Mouse (Mus musculus) heart, adult 2 months (tissue): Measurements from ENCODE around the gene Calm3. TPM values are rescaled to one million over a fixed set of nuclear protein-coding genes. Genes with fewer than 3 reads are reported as not detected.

Experiments
- DNase-seq, 2 experiments: peaks; one replicate each; pipeline ENCODE4 v3.0.0; 2021
- H3K27ac ChIP-seq: fragments of 200-600 bp; 2 replicates; pipeline ENCODE4 v1.8.1; 2022
- H3K27me3 ChIP-seq: fragments of 200-500 bp; 2 replicates; pipeline ENCODE4 v1.6.1; 2012; ENCODE audit warnings: mild to moderate bottlenecking, low read length, inconsistent platforms, mixed read lengths; ENCODE audit not compliant: control insufficient read depth, insufficient read depth
- H3K36me3 ChIP-seq: fragments of 200-500 bp; 2 replicates; pipeline ENCODE4 v1.6.1; 2012; ENCODE audit warnings: low read length, inconsistent platforms; ENCODE audit not compliant: control insufficient read depth, insufficient read depth
- H3K4me1 ChIP-seq: fragments of 200-500 bp; 2 replicates; pipeline ENCODE4 v1.6.1; 2011; ENCODE audit warnings: low read length; ENCODE audit not compliant: control insufficient read depth, insufficient read depth
- H3K4me3 ChIP-seq: fragments of 200-600 bp; 2 replicates; pipeline ENCODE4 v1.8.1; 2022
- H3K79me2 ChIP-seq: fragments of 200-500 bp; replicated peaks from 2 replicates; pipeline ENCODE4 v1.6.1; 2012; ENCODE audit warnings: mild to moderate bottlenecking, inconsistent platforms, low read length, moderate library complexity, mixed read lengths; ENCODE audit not compliant: control insufficient read depth, insufficient read depth
- H3K9ac ChIP-seq: fragments of 200-500 bp; 2 replicates; pipeline ENCODE4 v1.6.1; 2012; ENCODE audit warnings: low read depth, mild to moderate bottlenecking, control low read depth, inconsistent platforms, low read length, mixed read lengths
- CTCF ChIP-seq: fragments of 200-600 bp; IDR thresholded peaks from 2 replicates; pipeline ENCODE4 v1.8.1; 2022; ENCODE audit warnings: antibody characterized with exemption, mild to moderate bottlenecking, moderate library complexity
- EP300 ChIP-seq: fragments of 200-500 bp; IDR thresholded peaks from 2 replicates; pipeline ENCODE4 v1.6.1; 2011; ENCODE audit warnings: low read depth, low read length, control low read depth; ENCODE audit not compliant: insufficient read depth
- POLR2A ChIP-seq: fragments of 200-500 bp; IDR thresholded peaks from 2 replicates; pipeline ENCODE4 v1.6.1; 2011; ENCODE audit warnings: mild to moderate bottlenecking, low read depth, low read length, control low read depth; ENCODE audit not compliant: insufficient read depth
- WGBS: fragments of 180-500 bp; shearing (Covaris S2); methylation state at CpG from one replicate; pipeline ENCODE4 v1.1.7; 2018; 5-methylcytosine and 5-hydroxymethylcytosine counted together
- intact Hi-C: fragments of 180-260 bp; cut with DNase I; formaldehyde crosslinking; loops from one replicate; pipeline ENCODE4 v1.15.1; 2025
- polyA plus RNA-seq: library from polyadenylated mRNA; depleted of rRNA; stranded (reverse); fragments of >200 nt; gene quantifications from 2 replicates; pipeline ENCODE4 v1.2.3, GENCODE M21; 2012
- total RNA-seq, 2 experiments: library from RNA; stranded (reverse); gene quantifications; 2 replicates each; pipeline ENCODE4 v1.2.3; 2021

Gene Calm3
- total and polyA plus RNA-seq, 3 experiments, result 163 to 175 (median 168) TPM

GRCm38 (mm10) chr7:16922360-16922973, 1.4 kb downstream of the Calm3 start:
- H3K36me3 ChIP-seq, result no peaks in the 10 kb centered on the region
- TF ChIP-seq POLR2A, result peak; percentile 28; the same call in 1 of the 2 replicates
- TF ChIP-seq CTCF, result no peak
- no peak for TF ChIP-seq EP300
- DNase-seq, result peak in 1 of 2 experiments; percentile 45
- H3K27ac ChIP-seq, result no peak overlapping the region; the same call in 1 of the 2 replicates
- peaks cover 15% of the 10 kb centered on the region for H3K4me1 ChIP-seq
- no peaks in the 10 kb centered on the region for H3K27me3 ChIP-seq
- H3K79me2 ChIP-seq, result peaks cover 5% of the 10 kb centered on the region; the same call in 1 of the 2 replicates
- peak overlapping the region; percentile 98 for H3K4me3 ChIP-seq
- H3K9ac ChIP-seq, result peak overlapping the region; percentile 91
- WGBS, result 37% methylated on average over 10 of the region's 10 CpGs
- intact Hi-C loops, result loop anchor here (10.0 kb wide), 1 partner anchor 308 kb away; the partner anchor contains the start of gene Arhgap35

- DNase-seq, result no peak
- peak overlapping the region; percentile 35 for H3K9ac ChIP-seq
- H3K4me1 ChIP-seq, result peaks cover 15% of the 10 kb centered on the region
- H3K4me3 ChIP-seq, result peak overlapping the region; percentile 98; the same call in 1 of the 2 replicates
- WGBS, result 37% methylated on average over 6 of the region's 6 CpGs
- no peaks in the 10 kb centered on the region for H3K27me3 ChIP-seq
- H3K27ac ChIP-seq, result peak overlapping the region; percentile 12; the same call in 1 of the 2 replicates
- no peaks in the 10 kb centered on the region for H3K36me3 ChIP-seq
- peaks cover 5% of the 10 kb centered on the region; the same call in 1 of the 2 replicates for H3K79me2 ChIP-seq
- intact Hi-C loops, result loop anchor here (10.0 kb wide), 1 partner anchor 307 kb away; the partner anchor contains the start of gene Arhgap35
- TF ChIP-seq POLR2A (no peak), CTCF (no peak), EP300 (no peak)
These were observed 2.0 kb downstream of the Calm3 start for GRCm38 (mm10) chr7:16921881-16922335.

GRCm38 (mm10) chr7:16920818-16921791, 2.8 kb downstream of the Calm3 start:
- peak overlapping the region; percentile 16 for H3K9ac ChIP-seq
- H3K36me3 ChIP-seq, result no peaks in the 10 kb centered on the region
- TF ChIP-seq CTCF (no peak), POLR2A (no peak), EP300 (no peak)
- peaks cover 15% of the 10 kb centered on the region for H3K4me1 ChIP-seq
- intact Hi-C loops, result loop anchor here (10.0 kb wide), 1 partner anchor 306 kb away; the partner anchor contains the start of gene Arhgap35
- peaks cover 5% of the 10 kb centered on the region; the same call in 1 of the 2 replicates for H3K79me2 ChIP-seq
- peak overlapping the region; percentile 98; the same call in 1 of the 2 replicates for H3K4me3 ChIP-seq
- no peaks in the 10 kb centered on the region for H3K27me3 ChIP-seq
- H3K27ac ChIP-seq, result peak overlapping the region; percentile 12; the same call in 1 of the 2 replicates
- DNase-seq, result peak in 1 of 2 experiments; percentile 53
- 53% methylated on average over 21 of the region's 21 CpGs for WGBS

- Histone ChIP-seq H3K27me3 (no peaks in the 10 kb centered on the region), H3K27ac (no peak overlapping the region), H3K36me3 (no peaks in the 10 kb centered on the region), H3K9ac (no peak overlapping the region), H3K4me3 (no peak overlapping the region), H3K79me2 (peaks cover 5% of the 10 kb centered on the region; the same call in 1 of the 2 replicates), H3K4me1 (peaks cover 15% of the 10 kb centered on the region)
- 82% methylated on average over 7 of the region's 7 CpGs for whole genome bisulfite sequencing
- TF ChIP-seq EP300, result no peak
- peak in 1 of 2 experiments; percentile 30 for DNase-seq
- intact Hi-C loops, result loop anchor here (10.0 kb wide), 1 partner anchor 305 kb away; the partner anchor contains the start of gene Arhgap35
These were observed 3.7 kb downstream of the Calm3 start for GRCm38 (mm10) chr7:16920150-16920579.

GRCm38 (mm10) chr7:16919395-16920149, 4.3 kb downstream of the Calm3 start:
- no peak overlapping the region; the same call in 1 of the 2 replicates for H3K27ac ChIP-seq
- TF ChIP-seq POLR2A (no peak), CTCF (no peak), EP300 (no peak)
- H3K27me3 ChIP-seq, result no peaks in the 10 kb centered on the region
- H3K4me3 ChIP-seq, result no peak overlapping the region
- DNase-seq, result peak in 1 of 2 experiments; percentile 16
- H3K79me2 ChIP-seq, result peaks cover 5% of the 10 kb centered on the region; the same call in 1 of the 2 replicates
- no peaks in the 10 kb centered on the region for H3K36me3 ChIP-seq
- WGBS, result 60% methylated on average over 13 of the region's 13 CpGs
- H3K4me1 ChIP-seq, result peaks cover 15% of the 10 kb centered on the region
- intact Hi-C loops, result loop anchor here (10.0 kb wide), 1 partner anchor 305 kb away; the partner anchor contains the start of gene Arhgap35
- H3K9ac ChIP-seq, result 0 out of 2 replicates have a peak overlapping the region, but pooled peaks have one; percentile 2
